Comparison of ENCODE assay signal across 19 mouse cellular contexts in the genomic region with DNA sequence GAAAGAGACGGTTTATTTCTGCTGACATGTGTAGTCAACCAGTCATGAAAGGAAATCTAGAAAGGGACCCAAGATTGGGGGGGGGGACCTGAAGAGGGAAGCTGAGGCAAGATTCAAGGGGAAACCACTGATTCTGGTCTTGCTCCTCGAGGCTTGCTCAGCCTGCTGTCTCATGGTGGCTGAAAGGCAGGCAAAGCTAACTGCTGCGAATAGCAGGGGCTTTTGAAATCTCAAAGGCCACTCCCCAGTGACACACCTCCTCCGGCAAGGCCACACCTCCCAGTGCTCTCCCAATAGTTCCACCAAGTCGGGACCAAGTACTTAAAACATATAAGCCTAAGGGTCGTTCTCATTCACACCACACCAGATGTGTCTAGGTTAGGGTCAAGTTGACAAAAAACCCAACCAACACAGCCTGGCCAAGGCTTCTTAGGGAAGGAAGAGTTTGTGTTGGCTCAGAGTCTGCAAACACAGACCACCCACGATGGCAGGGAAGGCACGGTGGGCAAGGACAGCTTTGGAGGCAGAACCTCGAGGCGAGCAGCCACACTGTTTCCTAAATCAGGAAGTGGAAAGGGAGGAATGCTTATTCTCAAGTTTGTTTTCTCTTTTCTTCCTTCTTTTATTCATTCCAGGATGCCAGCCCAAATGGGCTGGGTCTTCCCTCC. TPM values are rescaled to one million over a fixed set of nuclear protein-coding genes. Genes with fewer than 3 reads are reported as not detected.
A peak's percentile ranks its signal among the peaks of the same experiment; 100 is the strongest.
DNase-seq lines count a peak whose midpoint lies in the region; ATAC-seq and TF ChIP-seq lines count a peak whose summit lies in the region.
"Had no signal": no experiment of that assay in that cellular context is flagged by ENCODE, and none has a peak within 500 bp of the region (broad histone marks: within the 10 kb centered on the region; RNA-seq: fewer than 3 reads in every experiment).

No protein-coding gene starts in this region.

- no peak for TF ChIP-seq EP300 in liver, postnatal 0 days (IDR thresholded peaks at IDR 0.05; ENCODE audit: low read depth)

- DNase-seq in left cerebral cortex, postnatal 4 days = peak; percentile 36
- no peak for DNase-seq in left cerebral cortex, adult 11 months (ENCODE audit: low spot score)
- DNase-seq in 416B (ENCODE audit: low read depth) (peak; percentile 68), ES-CJ7 (ENCODE audit: low read depth, low spot score) (peak; percentile 38)
- peak; percentile 14 for DNase-seq in embryonic facial prominence, embryonic 11.5 days (ENCODE audit: low spot score)
- no peak for DNase-seq in frontal cortex, postnatal 25 days (ENCODE audit: low spot score in 2 of 2)
- no peak for DNase-seq in liver, postnatal 0 days
- DNase-seq: adrenal gland, postnatal 25 days; cerebellum, adult 18-20 months; heart, adult 18-20 months; kidney, adult 9 months; layer of hippocampus, postnatal 36 days; liver, embryonic 13.5 days; right cerebral cortex, postnatal 14 days; thymus, postnatal 14 days had no signal

- H3K4me3 ChIP-seq in embryonic facial prominence, embryonic 11.5 days (ENCODE audit: low read depth, low read length) = no peak overlapping the region
- H3K4me3 ChIP-seq in liver, postnatal 0 days (ENCODE audit: low read depth, low read length) = no peak overlapping the region
- H3K4me3 ChIP-seq: forebrain, embryonic 13.5 days; heart, embryonic 15.5 days; liver, embryonic 13.5 days; megakaryocyte, embryonic 14.5 days had no signal

- no peaks in the 10 kb centered on the region for H3K36me3 ChIP-seq in embryonic facial prominence, embryonic 11.5 days (replicated peaks; ENCODE audit: control insufficient read depth, insufficient read depth, low read depth, low read length)
- no peaks in the 10 kb centered on the region for H3K36me3 ChIP-seq in liver, postnatal 0 days (replicated peaks; ENCODE audit: insufficient read depth, low read length)
- H3K36me3 ChIP-seq: heart, embryonic 15.5 days; liver, embryonic 13.5 days had no signal

- 25% methylated on average over 10 of the region's 10 CpGs for WGBS in embryonic facial prominence, embryonic 11.5 days
- WGBS in liver, postnatal 0 days (ENCODE audit: insufficient replicate concordance) = 33% methylated on average over 10 of the region's 10 CpGs

- H3K4me1 ChIP-seq in embryonic facial prominence, embryonic 11.5 days (ENCODE audit: control insufficient read depth, insufficient read depth, low read length) = no peaks in the 10 kb centered on the region
- no peaks in the 10 kb centered on the region for H3K4me1 ChIP-seq in liver, postnatal 0 days (ENCODE audit: insufficient read depth)

- ATAC-seq in embryonic facial prominence, embryonic 11.5 days (replicated peaks; ENCODE audit: insufficient number of reproducible peaks, low FRiP score, low TSS enrichment, low read depth) = no peak
- no peak for ATAC-seq in liver, postnatal 0 days
- ATAC-seq: forebrain, embryonic 13.5 days had no signal

- intact Hi-C loops in left cerebral cortex, postnatal 4 days (cut with DNase I) = no loop called here

- no peak for TF ChIP-seq CTCF in liver, postnatal 0 days (IDR thresholded peaks at IDR 0.05; ENCODE audit: low read depth)

- no peak overlapping the region for H3K27ac ChIP-seq in embryonic facial prominence, embryonic 11.5 days (replicated peaks; ENCODE audit: low read depth, low read length)
- H3K27ac ChIP-seq in liver, postnatal 0 days (ENCODE audit: low read depth) = no peak overlapping the region
- H3K27ac ChIP-seq: forebrain, embryonic 13.5 days; heart, embryonic 15.5 days; liver, embryonic 13.5 days; stomach, postnatal 0 days had no signal

- no peaks in the 10 kb centered on the region for H3K9me3 ChIP-seq in embryonic facial prominence, embryonic 11.5 days (replicated peaks; ENCODE audit: control insufficient read depth, low read length)
- no peaks in the 10 kb centered on the region for H3K9me3 ChIP-seq in liver, postnatal 0 days (ENCODE audit: low read length)
- H3K9me3 ChIP-seq: forebrain, embryonic 13.5 days; heart, embryonic 15.5 days; liver, embryonic 13.5 days; megakaryocyte, embryonic 14.5 days had no signal

- H3K4me2 ChIP-seq in embryonic facial prominence, embryonic 11.5 days (ENCODE audit: low read depth, low read length) = no peak overlapping the region
- H3K4me2 ChIP-seq in liver, postnatal 0 days (ENCODE audit: low read depth, low read length) = no peak overlapping the region
- H3K4me2 ChIP-seq: forebrain, embryonic 13.5 days; heart, embryonic 15.5 days; liver, embryonic 13.5 days had no signal

- peaks cover 7% of the 10 kb centered on the region for H3K27me3 ChIP-seq in embryonic facial prominence, embryonic 11.5 days (ENCODE audit: control insufficient read depth, insufficient read depth, low read length)
- peaks cover 8% of the 10 kb centered on the region; the same call in 1 of the 2 replicates for H3K27me3 ChIP-seq in liver, postnatal 0 days (ENCODE audit: insufficient read depth, low read length)
- H3K27me3 ChIP-seq: heart, embryonic 15.5 days had no signal

- no peak overlapping the region for H3K9ac ChIP-seq in embryonic facial prominence, embryonic 11.5 days (replicated peaks; ENCODE audit: low read length)
- no peak overlapping the region for H3K9ac ChIP-seq in liver, postnatal 0 days (replicated peaks)
- H3K9ac ChIP-seq: forebrain, embryonic 13.5 days; heart, embryonic 15.5 days; liver, embryonic 13.5 days had no signal

RNA-seq across cellular contexts. Expression of a gene that starts 5.7 kb away (rescaled TPM):
- total RNA-seq in left cerebral cortex, postnatal 4 days (2021) = 10 to 100 TPM; 13.5 to 19.9 TPM
- polyA plus RNA-seq in embryonic facial prominence, embryonic 11.5 days (2014; fragmentation: Nextera tagmentation; extraction: Ambion mirVana) = 5.5 and 6.5 TPM in 2 replicates
- 5.0 and 6.0 TPM in 2 replicates for polyA plus RNA-seq in liver, postnatal 0 days (2015; fragmentation: Nextera tagmentation; extraction: Ambion mirVana)

Comparison
In these comparisons a context has a peak if more than half of its experiments do, and no peak if none do; other contexts are left out.
1. DNase-seq: peak in left cerebral cortex, postnatal 4 days (single experiment), 416B (single experiment), ES-CJ7 (single experiment) and embryonic facial prominence, embryonic 11.5 days (single experiment); none in left cerebral cortex, adult 11 months (single experiment), frontal cortex, postnatal 25 days (0 of 2) and liver, postnatal 0 days (single experiment).